Mouse (Mus musculus): ENCODE measurements at regions not wholly inside any gene's neighbourhood (a gene's known extent, or its start where the extent isn't known, plus 50 kb on each side); places are given as distances from the start of the nearest gene placed in this dataset.
"Not testable (repeated sequence)": the region's sequence is repeated elsewhere in the genome, so short reads cannot be mapped to it uniquely, and the experiment has no call there.

GRCm38 (mm10) chr19:9511931-9512330 lies 335.4 kb upstream of the Scgb2a2 start:
- no peak overlapping the region for H3K4me3 ChIP-seq (replicated peaks; ENCODE audit: low read length)
- peaks cover 61% of the 10 kb centered on the region for H3K9me3 ChIP-seq (ENCODE audit: low read length)
- TF ChIP-seq NANOG (IDR thresholded peaks at IDR 0.05; ENCODE audit: borderline replicate concordance, low read length) (no peak), POU5F1 (IDR thresholded peaks at IDR 0.05; ENCODE audit: borderline replicate concordance, low read length) (no peak), CTCF (conservative IDR thresholded peaks at IDR 0.05; ENCODE audit: low read length) (no peak)
- no peaks in the 10 kb centered on the region for H3K27me3 ChIP-seq (ENCODE audit: insufficient read depth, low read length)
- H3K36me3 ChIP-seq (ENCODE audit: insufficient read depth, low read length): no peaks in the 10 kb centered on the region
- H3K4me1 ChIP-seq (replicated peaks; ENCODE audit: low read depth, low read length): peaks cover 6% of the 10 kb centered on the region; the same call in 1 of the 2 replicates

GRCm38 (mm10) chr19:9544168-9544567 lies 303.2 kb upstream of the Scgb2a2 start:
- not testable (repeated sequence) for H3K9me3 ChIP-seq (ENCODE audit: low read length); H3K4me1 ChIP-seq (replicated peaks; ENCODE audit: low read depth, low read length); H3K36me3 ChIP-seq (ENCODE audit: insufficient read depth, low read length); H3K27me3 ChIP-seq (ENCODE audit: insufficient read depth, low read length)
- H3K4me3 ChIP-seq (replicated peaks; ENCODE audit: low read length): peak overlapping the region; percentile 26; the same call in 1 of the 2 replicates

Data from E14TG2a.4 (cell line).